Mouse (Mus musculus): ENCODE data around the gene Gm21974. TPM values are rescaled to one million over a fixed set of nuclear protein-coding genes. Genes with fewer than 3 reads are reported as not detected.

Gene Gm21974
- total and polyA plus RNA-seq, 3 experiments = not detected

DNA sequence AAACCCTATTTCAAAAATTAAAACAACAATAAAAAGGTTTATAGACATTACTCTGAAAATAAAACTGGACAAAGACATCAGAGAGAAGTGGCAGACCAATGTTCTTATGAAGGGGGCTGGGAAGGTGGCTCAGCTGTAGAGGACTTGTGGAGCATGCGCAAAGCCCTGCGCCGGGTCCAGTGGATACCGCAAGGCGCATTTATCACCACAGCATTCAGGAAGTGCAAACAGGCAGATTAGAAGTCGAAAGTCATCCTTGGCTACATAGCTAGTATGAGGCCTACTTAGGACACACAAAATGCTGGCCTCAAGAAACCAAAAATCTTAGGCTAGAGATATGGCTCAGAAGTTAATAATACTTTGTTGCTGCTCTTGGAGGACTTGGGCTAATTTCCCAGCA, 37.0 kb downstream of the Gm21974 start:
- H3K4me1 ChIP-seq (ENCODE audit: control insufficient read depth in 1 of 2, insufficient read depth in 2 of 2, low read length in 2 of 2) = peaks cover 11 to 17% of the 10 kb centered on the region in 2 experiments
- H3K36me3 ChIP-seq (ENCODE audit: control insufficient read depth in 1 of 2, insufficient read depth in 2 of 2, low read length in 2 of 2) = peaks cover 0 to 15% of the 10 kb centered on the region in 2 experiments; a peak in 2 of 4 replicates
- H3K9me3 ChIP-seq (replicated peaks; ENCODE audit: insufficient read depth, low read length) = no peaks in the 10 kb centered on the region
- peak; percentile 95 for DNase-seq (ENCODE audit: low read depth, low spot score)
- H3K27ac ChIP-seq (ENCODE audit: control insufficient read depth, low read depth, low read length) = peak overlapping the region; percentile 84
- no peaks in the 10 kb centered on the region for H3K79me2 ChIP-seq (ENCODE audit: control insufficient read depth, insufficient read depth, low read length, poor library complexity)
- H3K27me3 ChIP-seq (ENCODE audit: control insufficient read depth in 1 of 2, insufficient read depth in 2 of 2, low read length in 2 of 2) = no peaks in the 10 kb centered on the region
- H3K4me3 ChIP-seq (ENCODE audit: control insufficient read depth in 1 of 2, insufficient read depth in 1 of 2, low read depth in 2 of 2, low read length in 2 of 2) = peak overlapping the region in 1 of 2 experiments; percentile 5; a peak in 1 of 4 replicates
- H3K9ac ChIP-seq (ENCODE audit: control insufficient read depth, low read depth, low read length, poor library complexity, severe bottlenecking) = peak overlapping the region; percentile 18; the same call in 1 of the 2 replicates
- TF ChIP-seq GABPA (IDR thresholded peaks at IDR 0.05; ENCODE audit: low read depth, low read length) (no peak), ELF1 (IDR thresholded peaks at IDR 0.05; ENCODE audit: low read depth, low read length) (peak; percentile 88), POLR2AphosphoS2 (IDR thresholded peaks at IDR 0.05; ENCODE audit: low read length) (no peak), RCOR1 (IDR thresholded peaks at IDR 0.05; ENCODE audit: low read depth, low read length) (peak; percentile 71), TBP (IDR thresholded peaks at IDR 0.05; ENCODE audit: low read depth, low read length) (peak; percentile 69; the same call in 1 of the 2 replicates), ZC3H11A (IDR thresholded peaks at IDR 0.05; ENCODE audit: low read depth, low read length) (no peak), CHD1 (IDR thresholded peaks at IDR 0.05; ENCODE audit: low read depth, low read length) (no peak), ETS1 (IDR thresholded peaks at IDR 0.05; ENCODE audit: low read depth, low read length) (peak; percentile 89), NELFE (IDR thresholded peaks at IDR 0.05; ENCODE audit: low read depth, low read length) (no peak), TCF12 (IDR thresholded peaks at IDR 0.05; ENCODE audit: low read depth, low read length) (peak; percentile 58; the same call in 1 of the 2 replicates), MAFK (IDR thresholded peaks at IDR 0.05; ENCODE audit: borderline replicate concordance, low read depth, low read length) (no peak), HCFC1 (IDR thresholded peaks at IDR 0.05; ENCODE audit: low read depth, low read length) (peak; percentile 65), MAX (IDR thresholded peaks at IDR 0.05; ENCODE audit: low read length) (no peak), CHD2 (IDR thresholded peaks at IDR 0.05; ENCODE audit: low read length) (peak; percentile 46; the same call in 1 of the 2 replicates), ZMIZ1 (IDR thresholded peaks at IDR 0.05; ENCODE audit: low read depth, low read length) (no peak), MYB (IDR thresholded peaks at IDR 0.05; ENCODE audit: low read depth, low read length) (no peak), JUND (IDR thresholded peaks at IDR 0.05; ENCODE audit: low read depth, low read length) (no peak), ZKSCAN1 (IDR thresholded peaks at IDR 0.05; ENCODE audit: low read depth, low read length) (no peak), SMC3 (IDR thresholded peaks at IDR 0.05; ENCODE audit: low read depth, low read length) (no peak), NRF1 (IDR thresholded peaks at IDR 0.05; ENCODE audit: insufficient read depth, low read depth, low read length, poor library complexity, severe bottlenecking) (peak; percentile 97), EP300 (IDR thresholded peaks at IDR 0.05; ENCODE audit: low read depth in 1 of 2, low read length in 2 of 2) (peak; percentile 78 to 85), UBTF (IDR thresholded peaks at IDR 0.05; ENCODE audit: borderline replicate concordance, insufficient read depth, low read depth, low read length) (no peak), CTCF (IDR thresholded peaks at IDR 0.05 in 2 of 3, conservative IDR thresholded peaks at IDR 0.05 in 1 of 3; ENCODE audit: control insufficient read depth in 1 of 3, insufficient read depth in 1 of 3, low read depth in 2 of 3, low read length in 3 of 3, poor library complexity in 1 of 3, severe bottlenecking in 1 of 3) (no peak), POLR2A (IDR thresholded peaks at IDR 0.05; ENCODE audit: control insufficient read depth in 1 of 2, insufficient read depth in 1 of 2, low read depth in 1 of 2, low read length in 2 of 2, poor library complexity in 1 of 2) (peak in 1 of 2 experiments; percentile 48; a peak in 2 of 4 replicates), POLR2AphosphoS5 (IDR thresholded peaks at IDR 0.05; ENCODE audit: borderline replicate concordance, low read depth, low read length) (no peak), MXI1 (IDR thresholded peaks at IDR 0.05; ENCODE audit: low read depth, low read length) (no peak), TAL1 (IDR thresholded peaks at IDR 0.05; ENCODE audit: low read length) (peak; percentile 39), SIN3A (IDR thresholded peaks at IDR 0.05; ENCODE audit: low read length) (peak; percentile 68), USF2 (IDR thresholded peaks at IDR 0.05; ENCODE audit: borderline replicate concordance in 1 of 2, insufficient read depth in 1 of 2, low read depth in 1 of 2, low read length in 2 of 2) (no peak), MAZ (IDR thresholded peaks at IDR 0.05; ENCODE audit: low read depth, low read length) (no peak; the same call in 1 of the 2 replicates), MEF2A (IDR thresholded peaks at IDR 0.05; ENCODE audit: extremely low read depth, insufficient replicate concordance, low read depth, low read length, poor library complexity, severe bottlenecking) (no peak), E2F4 (IDR thresholded peaks at IDR 0.05; ENCODE audit: borderline replicate concordance, low read depth, low read length) (no peak), RAD21 (IDR thresholded peaks at IDR 0.05; ENCODE audit: low read depth, low read length) (no peak), MYC (IDR thresholded peaks at IDR 0.05; ENCODE audit: low read depth, low read length) (0 out of 2 replicates have a peak, but pooled peaks have one; percentile 42), GATA1 (IDR thresholded peaks at IDR 0.05; ENCODE audit: low read depth, low read length) (peak; percentile 94), USF1 (IDR thresholded peaks at IDR 0.05; ENCODE audit: low read depth, low read length) (no peak), BHLHE40 (IDR thresholded peaks at IDR 0.05; ENCODE audit: borderline replicate concordance, low read depth, low read length) (no peak)

Data from MEL (cell line).